In the genomic region with DNA sequence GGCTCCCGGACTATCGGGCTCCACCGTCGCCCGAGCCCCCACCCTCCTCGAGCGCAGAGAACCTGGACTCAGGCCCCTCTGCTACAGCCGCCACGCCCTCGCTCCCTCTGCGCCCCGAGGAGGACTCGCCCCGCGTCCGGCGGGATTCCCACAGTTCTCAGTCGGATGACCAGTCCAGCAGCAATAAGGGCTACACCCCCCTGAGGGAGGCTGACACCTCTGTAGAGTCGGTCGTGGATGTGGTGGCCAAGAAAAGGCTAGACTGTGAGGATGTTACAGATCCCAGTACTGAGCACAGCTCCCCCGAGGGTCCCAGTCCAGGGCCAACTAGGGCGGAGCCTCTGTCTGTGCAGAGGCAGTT, we compare ENCODE assay signal across 9 mouse cellular contexts. TPM values are rescaled to one million over a fixed set of nuclear protein-coding genes. Genes with fewer than 3 reads are reported as not detected.
A peak's percentile ranks its signal among the peaks of the same experiment; 100 is the strongest.
DNase-seq lines count a peak whose midpoint lies in the region; ATAC-seq and TF ChIP-seq lines count a peak whose summit lies in the region.
"Had no signal": no experiment of that assay in that cellular context is flagged by ENCODE, and none has a peak within 500 bp of the region (broad histone marks: within the 10 kb centered on the region; RNA-seq: fewer than 3 reads in every experiment).

No protein-coding gene starts in this region.

- peak; percentile 57 for ATAC-seq in kidney, embryonic 15.5 days (replicated peaks; ENCODE audit: low FRiP score)
- ATAC-seq in intestine, embryonic 14.5 days (replicated peaks; ENCODE audit: low FRiP score, low TSS enrichment, low read depth), result no peak
- peak; percentile 31; the same call in 1 of the 2 replicates for ATAC-seq in midbrain, postnatal 0 days (ENCODE audit: low FRiP score)
- ATAC-seq in monocyte, adult 5-6 weeks (replicated peaks; ENCODE audit: insufficient number of reproducible peaks, low FRiP score, low TSS enrichment, poor library complexity, severe bottlenecking), result no peak

- no peaks in the 10 kb centered on the region for H3K36me3 ChIP-seq in kidney, embryonic 15.5 days
- no peaks in the 10 kb centered on the region for H3K36me3 ChIP-seq in intestine, embryonic 14.5 days (ENCODE audit: control insufficient read depth, insufficient read depth, low read length)
- H3K36me3 ChIP-seq in midbrain, postnatal 0 days (ENCODE audit: insufficient read depth, low read length), result no peaks in the 10 kb centered on the region

- peak overlapping the region; percentile 92 for H3K4me2 ChIP-seq in kidney, embryonic 15.5 days
- H3K4me2 ChIP-seq in intestine, embryonic 14.5 days (ENCODE audit: low read length), result peak overlapping the region; percentile 99
- H3K4me2 ChIP-seq in midbrain, postnatal 0 days (ENCODE audit: low read depth, low read length, poor library complexity, severe bottlenecking), result peak overlapping the region; percentile 93

- H3K27ac ChIP-seq in kidney, embryonic 15.5 days, result no peak overlapping the region
- H3K27ac ChIP-seq in embryonic fibroblast, embryonic 13.5 days (ENCODE audit: insufficient read depth, low read length), result no peak overlapping the region
- H3K27ac ChIP-seq in intestine, embryonic 14.5 days (ENCODE audit: low read depth), result no peak overlapping the region
- no peak overlapping the region for H3K27ac ChIP-seq in midbrain, postnatal 0 days (ENCODE audit: low read depth, low read length)

- peaks cover 75% of the 10 kb centered on the region for H3K27me3 ChIP-seq in kidney, embryonic 15.5 days
- H3K27me3 ChIP-seq in intestine, embryonic 14.5 days (replicated peaks; ENCODE audit: control insufficient read depth, insufficient read depth, low read length), result peaks cover 31% of the 10 kb centered on the region
- 0 out of 2 replicates have a peak, but pooled peaks cover 2% of the 10 kb centered on the region for H3K27me3 ChIP-seq in midbrain, postnatal 0 days (ENCODE audit: insufficient read depth, low read length)

- peaks cover 34% of the 10 kb centered on the region for H3K4me1 ChIP-seq in kidney, embryonic 15.5 days
- H3K4me1 ChIP-seq in embryonic fibroblast, embryonic 13.5 days (ENCODE audit: control insufficient read depth, insufficient read depth, low read length), result no peaks in the 10 kb centered on the region
- peaks cover 19% of the 10 kb centered on the region for H3K4me1 ChIP-seq in intestine, embryonic 14.5 days (replicated peaks; ENCODE audit: control insufficient read depth, insufficient read depth, low read length)
- H3K4me1 ChIP-seq in midbrain, postnatal 0 days (ENCODE audit: insufficient read depth, low read length), result peaks cover 9% of the 10 kb centered on the region

- WGBS in kidney, embryonic 15.5 days, result 4% methylated on average over 17 of the region's 22 CpGs
- 2% methylated on average over 22 of the region's 22 CpGs for whole genome bisulfite sequencing in intestine, embryonic 14.5 days
- WGBS in midbrain, postnatal 0 days, result 6% methylated on average over 22 of the region's 22 CpGs

- DNase-seq in kidney, postnatal 14 days, result no peak
- DNase-seq in intestine, embryonic 14.5 days (ENCODE audit: low spot score), result peak; percentile 69
- DNase-seq in midbrain, postnatal 0 days (ENCODE audit: low spot score), result no peak
- no peak for DNase-seq in adrenal gland, postnatal 10 days
- no peak for DNase-seq in embryo, embryonic 11 days

- H3K4me3 ChIP-seq in kidney, embryonic 15.5 days (replicated peaks), result peak overlapping the region; percentile 53
- H3K4me3 ChIP-seq in embryonic fibroblast, embryonic 13.5 days (ENCODE audit: insufficient read depth, low read length), result peak overlapping the region; percentile 46; the same call in 1 of the 2 replicates
- H3K4me3 ChIP-seq in intestine, embryonic 14.5 days (ENCODE audit: low read depth, low read length), result peak overlapping the region; percentile 56
- peak overlapping the region; percentile 52 for H3K4me3 ChIP-seq in midbrain, postnatal 0 days (ENCODE audit: low read depth, low read length)

- peak overlapping the region; percentile 38 for H3K9ac ChIP-seq in kidney, embryonic 15.5 days
- peak overlapping the region; percentile 48 for H3K9ac ChIP-seq in intestine, embryonic 14.5 days (ENCODE audit: low read length)
- peak overlapping the region; percentile 53 for H3K9ac ChIP-seq in midbrain, postnatal 0 days (replicated peaks; ENCODE audit: low read length, poor library complexity, severe bottlenecking)

- TF ChIP-seq CTCF in embryonic fibroblast, embryonic 13.5 days (IDR thresholded peaks at IDR 0.05; ENCODE audit: borderline replicate concordance, insufficient read depth, low read length), result no peak
- TF ChIP-seq CTCF in midbrain, postnatal 0 days (IDR thresholded peaks at IDR 0.05), result no peak

- TF ChIP-seq POLR2A in embryonic fibroblast, embryonic 13.5 days (IDR thresholded peaks at IDR 0.05; ENCODE audit: low read depth, low read length), result no peak

- no peaks in the 10 kb centered on the region for H3K9me3 ChIP-seq in kidney, embryonic 15.5 days (replicated peaks)
- no peaks in the 10 kb centered on the region for H3K9me3 ChIP-seq in intestine, embryonic 14.5 days (ENCODE audit: control insufficient read depth, low read length)
- no peaks in the 10 kb centered on the region for H3K9me3 ChIP-seq in midbrain, postnatal 0 days (ENCODE audit: low read length)

RNA-seq across cellular contexts. Expression of gene Tmem200c, which starts 15.4 kb away (rescaled TPM):
- 0.57 and 0.66 TPM in 2 replicates for polyA plus RNA-seq in kidney, embryonic 15.5 days (2015; fragmentation: Nextera tagmentation; extraction: Ambion mirVana)
- polyA plus RNA-seq in embryonic fibroblast, embryonic 13.5 days (2011; ENCODE audit: insufficient read length, low read depth, missing spikeins), result not detected in 2 replicates
- polyA plus RNA-seq in intestine, embryonic 14.5 days (2014; fragmentation: Nextera tagmentation; extraction: Ambion mirVana), result 0.53 and 0.56 TPM in 2 replicates
- 13.2 and 14.8 TPM in 2 replicates for total RNA-seq in midbrain, postnatal 0 days (2014; rRNA removed)
- polyA plus RNA-seq in midbrain, postnatal 0 days (2015; fragmentation: Nextera tagmentation; extraction: Ambion mirVana), result 1.8 and 1.9 TPM in 2 replicates
- total RNA-seq in adrenal gland, postnatal 10 days (2021), result under 1 TPM; 0.78 to 0.94 TPM
- not detected in 3 replicates for total RNA-seq in monocyte, adult 5-6 weeks (2017)
- total RNA-seq: MEL had no signal

Comparison
In these comparisons a context has a peak if more than half of its experiments do, and no peak if none do; other contexts are left out.
1. ATAC-seq: peak in kidney, embryonic 15.5 days (single experiment) and midbrain, postnatal 0 days (single experiment); none in intestine, embryonic 14.5 days (single experiment) and monocyte, adult 5-6 weeks (single experiment).
2. Peak in every context shown above with its lines, with median percentiles within 50 percentile points of each other: H3K4me2 ChIP-seq, H3K4me3 ChIP-seq and H3K9ac ChIP-seq.